Mouse (Mus musculus) intestine, postnatal 0 days (tissue): ENCODE measurements around the gene Klf2. TPM values are rescaled to one million over a fixed set of nuclear protein-coding genes. Genes with fewer than 3 reads are reported as not detected.
A peak's percentile ranks its signal among the peaks of the same experiment; 100 is the strongest.

Source experiments
- ATAC-seq: fragments of 200-750 bp; cut with Nextera tagmentation; 2 replicates; pipeline ENCODE4 v1.8.0; 2017; ENCODE audit warnings: mild to moderate bottlenecking, moderate TSS enrichment, moderate library complexity
- H3K27ac ChIP-seq: fragments of 300-500 bp; sonication (generic); 2 replicates; pipeline ENCODE4 v1.5.1; 2014; ENCODE audit warnings: mild to moderate bottlenecking, low read depth, low read length, moderate library complexity
- H3K27me3 ChIP-seq: fragments of 300-500 bp; sonication (generic); replicated peaks from 2 replicates; pipeline ENCODE4 v1.6.1; 2014; ENCODE audit warnings: low read length, mixed read lengths; ENCODE audit not compliant: control insufficient read depth, insufficient read depth
- H3K36me3 ChIP-seq: fragments of 300-500 bp; sonication (generic); 2 replicates; pipeline ENCODE4 v1.6.1; 2014; ENCODE audit warnings: mild to moderate bottlenecking, moderate library complexity; ENCODE audit not compliant: control insufficient read depth, insufficient read depth
- H3K4me1 ChIP-seq: fragments of 300-500 bp; sonication (generic); replicated peaks from 2 replicates; pipeline ENCODE4 v1.6.1; 2014; ENCODE audit warnings: antibody characterized with exemption, low read length, mixed read lengths; ENCODE audit not compliant: control insufficient read depth, insufficient read depth
- H3K4me2 ChIP-seq: fragments of 300-500 bp; sonication (generic); replicated peaks from 2 replicates; pipeline ENCODE4 v1.6.1; 2014; ENCODE audit warnings: low read depth, mild to moderate bottlenecking, moderate library complexity
- H3K4me3 ChIP-seq: fragments of 300-500 bp; sonication (generic); 2 replicates; pipeline ENCODE4 v1.5.1; 2014; ENCODE audit warnings: low read depth, low read length
- H3K9ac ChIP-seq: fragments of 300-500 bp; sonication (generic); 2 replicates; pipeline ENCODE4 v1.6.1; 2014; ENCODE audit warnings: mild to moderate bottlenecking, low read depth, low read length
- H3K9me3 ChIP-seq: fragments of 300-500 bp; sonication (generic); 2 replicates; pipeline ENCODE4 v1.6.1; 2016; ENCODE audit warnings: mixed run types; ENCODE audit not compliant: control insufficient read depth
- CTCF ChIP-seq: sonication (generic); IDR thresholded peaks from 2 replicates; pipeline ENCODE4 v1.5.1; 2016; ENCODE audit warnings: low read depth, mild to moderate bottlenecking, control low read depth, antibody characterized with exemption, moderate library complexity
- WGBS: fragments of 180-500 bp; shearing (Covaris S2); extraction: QIAGEN DNeasy Blood & Tissue Kit; methylation state at CpG from one replicate; pipeline ENCODE4 v1.1.7; 2014; 5-methylcytosine and 5-hydroxymethylcytosine counted together
- polyA plus RNA-seq: library from polyadenylated mRNA; unstranded; fragments of >200 nt; fragmentation: Nextera tagmentation; extraction: Ambion mirVana; gene quantifications from 2 replicates; pipeline ENCODE4 v1.2.1, GENCODE M21; 2015

Klf2 gene
- polyA plus RNA-seq, 1 experiment from 2014 or later = 8.9 TPM

DNA sequence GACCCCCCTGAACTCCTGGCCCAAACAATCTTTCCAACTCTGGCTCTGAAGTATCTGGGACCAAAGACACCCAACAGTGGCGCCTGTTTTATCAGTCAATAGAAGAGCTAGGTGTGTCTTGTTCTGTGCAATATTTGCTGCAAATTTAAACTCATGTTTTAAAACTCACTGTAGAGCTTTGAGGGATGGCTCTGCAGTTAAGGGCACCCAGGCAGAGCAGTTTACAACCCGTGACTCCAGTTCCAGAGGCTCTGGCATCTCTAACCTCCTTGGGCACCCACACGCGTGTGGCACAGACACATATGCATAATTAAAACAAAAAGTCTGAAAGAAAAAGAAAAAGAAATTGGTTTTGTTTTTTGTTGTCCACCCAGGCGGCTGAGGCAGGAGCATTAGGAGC is 17.3 kb upstream of the Klf2 start:
- no peaks in the 10 kb centered on the region for H3K36me3 ChIP-seq
- H3K4me1 ChIP-seq = no peaks in the 10 kb centered on the region
- H3K27ac ChIP-seq = no peak overlapping the region
- no peak for TF ChIP-seq CTCF
- H3K4me2 ChIP-seq = no peak overlapping the region
- H3K4me3 ChIP-seq = no peak overlapping the region
- no peaks in the 10 kb centered on the region for H3K9me3 ChIP-seq
- H3K27me3 ChIP-seq = no peaks in the 10 kb centered on the region
- WGBS = 79% methylated on average over 5 of the region's 5 CpGs
- ATAC-seq = no peak
- no peak overlapping the region for H3K9ac ChIP-seq

DNA sequence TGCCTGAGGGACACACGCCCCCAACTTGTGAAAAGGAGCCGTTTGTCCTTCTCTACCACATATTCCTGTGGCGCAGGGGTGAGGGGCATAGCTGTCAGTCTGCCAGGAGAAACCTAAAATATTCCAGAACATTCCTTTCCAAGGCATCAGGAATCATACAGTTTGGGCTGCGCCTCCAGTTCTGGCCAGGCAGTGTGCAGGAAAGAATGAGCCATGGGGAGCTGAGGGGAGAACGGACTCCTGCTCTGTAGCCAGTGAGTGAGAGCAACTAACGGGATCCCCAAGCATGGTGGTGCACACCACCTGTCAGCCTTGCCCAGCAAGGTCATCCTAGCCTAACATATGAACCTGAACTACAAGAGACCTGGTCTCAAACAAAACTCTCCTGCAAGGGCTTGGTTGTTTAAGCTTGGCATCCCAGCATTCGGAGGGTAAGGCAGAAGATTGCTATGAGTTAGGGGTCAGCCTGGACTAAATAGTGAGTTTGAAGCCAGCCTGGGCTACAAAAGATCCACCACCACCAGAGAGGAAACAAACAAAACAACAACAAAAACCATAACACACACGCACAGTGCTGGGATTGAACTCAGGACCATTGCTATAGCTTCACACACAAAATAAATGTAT is 15.7 kb upstream of the Klf2 start:
- TF ChIP-seq CTCF = no peak
- Histone ChIP-seq H3K9me3 (no peaks in the 10 kb centered on the region), H3K4me2 (0 out of 2 replicates have a peak overlapping the region, but pooled peaks have one; percentile 1), H3K27me3 (no peaks in the 10 kb centered on the region), H3K9ac (no peak overlapping the region), H3K27ac (no peak overlapping the region), H3K4me3 (no peak overlapping the region), H3K4me1 (no peaks in the 10 kb centered on the region), H3K36me3 (no peaks in the 10 kb centered on the region)
- no peak for ATAC-seq
- 63% methylated on average over 8 of the region's 8 CpGs for WGBS

- WGBS = 38% methylated on average over 8 of the region's 8 CpGs
- Histone ChIP-seq H3K27ac (no peak overlapping the region), H3K27me3 (no peaks in the 10 kb centered on the region), H3K4me3 (no peak overlapping the region), H3K9me3 (no peaks in the 10 kb centered on the region), H3K4me1 (no peaks in the 10 kb centered on the region), H3K36me3 (no peaks in the 10 kb centered on the region), H3K9ac (no peak overlapping the region), H3K4me2 (0 out of 2 replicates have a peak overlapping the region, but pooled peaks have one; percentile 1)
- ATAC-seq = peak; percentile 36; the same call in 1 of the 2 replicates
- peak; percentile 30 for TF ChIP-seq CTCF
Observed at GRCm38 (mm10) chr8:72303633-72304032, 15.2 kb upstream of the Klf2 start.

GRCm38 (mm10) chr8:72305210-72305905 is 13.5 kb upstream of the Klf2 start, which contains the start of gene Gm10282:
Gm10282 (minus strand) TSS chr8:72305260.
- no peak within 1 kb of the TSS for H3K9ac ChIP-seq
- no peaks in the 10 kb centered on the region for H3K36me3 ChIP-seq
- H3K27ac ChIP-seq = no peak within 1 kb of the TSS
- no peaks in the 10 kb centered on the region for H3K4me1 ChIP-seq
- no peaks in the 10 kb centered on the region for H3K9me3 ChIP-seq
- WGBS = 70% methylated on average over 15 of the region's 16 CpGs
- no peak within 1 kb of the TSS for H3K4me3 ChIP-seq
- ATAC-seq = no peak
- TF ChIP-seq CTCF = no peak
- no peak within 1 kb of the TSS for H3K4me2 ChIP-seq
- H3K27me3 ChIP-seq = no peaks in the 10 kb centered on the region

GRCm38 (mm10) chr8:72306913-72307312 is 11.9 kb upstream of the Klf2 start:
- no peak overlapping the region for H3K4me3 ChIP-seq

GRCm38 (mm10) chr8:72308276-72308675 is 10.6 kb upstream of the Klf2 start:
- peak; percentile 56; the same call in 1 of the 2 replicates for ATAC-seq

More at GRCm38 (mm10) chr8:72306913-72307312, 11.9 kb upstream of the Klf2 start:
- TF ChIP-seq CTCF = no peak
- Histone ChIP-seq H3K4me2 (no peak overlapping the region), H3K9ac (no peak overlapping the region), H3K9me3 (no peaks in the 10 kb centered on the region), H3K27ac (no peak overlapping the region), H3K36me3 (no peaks in the 10 kb centered on the region), H3K4me1 (no peaks in the 10 kb centered on the region), H3K27me3 (no peaks in the 10 kb centered on the region)
- 72% methylated on average over 5 of the region's 5 CpGs for WGBS
- ATAC-seq = no peak

More at GRCm38 (mm10) chr8:72308276-72308675, 10.6 kb upstream of the Klf2 start:
- WGBS = 35% methylated on average over 6 of the region's 6 CpGs
- TF ChIP-seq CTCF = no peak
- Histone ChIP-seq H3K9ac (no peak overlapping the region), H3K4me1 (no peaks in the 10 kb centered on the region), H3K36me3 (no peaks in the 10 kb centered on the region), H3K27me3 (no peaks in the 10 kb centered on the region), H3K4me2 (no peak overlapping the region), H3K4me3 (no peak overlapping the region), H3K9me3 (no peaks in the 10 kb centered on the region), H3K27ac (no peak overlapping the region)
